ENCODE assay signal across 20 mouse cellular contexts in genomic region chr17:31462506-31462905, GRCm38 (mm10). TPM values are rescaled to one million over a fixed set of nuclear protein-coding genes. Genes with fewer than 3 reads are reported as not detected.
DNase-seq lines count a peak whose midpoint lies in the region.
"Had no signal": no experiment of that assay in that cellular context is flagged by ENCODE, and none has a peak within 500 bp of the region (broad histone marks: within the 10 kb centered on the region; RNA-seq: fewer than 3 reads in every experiment).

No protein-coding gene starts in this region.

- no peaks in the 10 kb centered on the region for H3K9me3 ChIP-seq in midbrain, embryonic 10.5 days (replicated peaks)

- peaks cover 6% of the 10 kb centered on the region for H3K4me1 ChIP-seq in midbrain, embryonic 10.5 days

- WGBS in midbrain, embryonic 10.5 days: 74% methylated on average over 2 of the region's 2 CpGs

- H3K27ac ChIP-seq in midbrain, embryonic 10.5 days (replicated peaks): no peak overlapping the region

- intact Hi-C loops in gastrocnemius, postnatal 36 days (cut with DNase I): no loop called here

- H3K4me3 ChIP-seq in midbrain, embryonic 10.5 days: no peak overlapping the region

- DNase-seq in ES-CJ7 (ENCODE audit: low read depth, low spot score) (peak; percentile 52), R1 (ENCODE audit: low read depth, low spot score) (peak; percentile 80), ZHBTc4 (ENCODE audit: low read depth, low spot score) (peak; percentile 72)
- DNase-seq in gastrocnemius, postnatal 36 days: no peak
- no peak for DNase-seq in midbrain, embryonic 10.5 days (ENCODE audit: low spot score)
- no peak for DNase-seq in thymus, postnatal 4 days
- DNase-seq: adrenal gland, adult 2 months; adrenal gland, adult 8-10 months; adrenal gland, postnatal 10 days; adrenal gland, postnatal 14 days; adrenal gland, postnatal 25 days; adrenal gland, postnatal 36 days; B cell, adult 2 months; cerebellum, adult 11 months; cerebellum, adult 11-12 months; cerebellum, adult 18-20 months; cerebellum, adult 2 months; cerebellum, adult 8-10 months; cerebellum, adult 9-10 months had no signal

- H3K36me3 ChIP-seq in midbrain, embryonic 10.5 days: peaks cover 28% of the 10 kb centered on the region
- H3K36me3 ChIP-seq: G1E had no signal

- no peaks in the 10 kb centered on the region for H3K27me3 ChIP-seq in midbrain, embryonic 10.5 days (ENCODE audit: low read depth, poor library complexity, severe bottlenecking)

RNA-seq across cellular contexts. Expression of gene Wdr4, which starts 57.3 kb away (rescaled TPM):
- total RNA-seq in gastrocnemius, postnatal 36 days (2021): 1 to 10 TPM; 5.0 to 5.3 TPM
- 70.2 and 76.7 TPM in 2 replicates for polyA plus RNA-seq in midbrain, embryonic 10.5 days (2016; fragmentation: Nextera tagmentation; extraction: Ambion mirVana)

RNA-seq across cellular contexts. Expression of gene Ndufv3, which starts 57.4 kb away (rescaled TPM):
- total RNA-seq in gastrocnemius, postnatal 36 days (2021): 100 to 1,000 TPM; 439 to 467 TPM
- 249 and 258 TPM in 2 replicates for polyA plus RNA-seq in midbrain, embryonic 10.5 days (2016; fragmentation: Nextera tagmentation; extraction: Ambion mirVana)

Comparison
In these comparisons a context has a peak if more than half of its experiments do, and no peak if none do; other contexts are left out.
1. DNase-seq: peak in ES-CJ7 (single experiment), R1 (single experiment) and ZHBTc4 (single experiment); none in gastrocnemius, postnatal 36 days (0 of 2), midbrain, embryonic 10.5 days (single experiment) and thymus, postnatal 4 days (single experiment).